Mouse (Mus musculus) kidney, embryonic 14.5 days (tissue): ENCODE results near the gene Tbc1d7. TPM values are rescaled to one million over a fixed set of nuclear protein-coding genes. Genes with fewer than 3 reads are reported as not detected.

ENCODE experiments used
- ATAC-seq: fragments of 200-750 bp; cut with Nextera tagmentation; 2 replicates; pipeline ENCODE4 v1.8.0; 2017; ENCODE audit warnings: moderate number of reproducible peaks, mild to moderate bottlenecking, moderate TSS enrichment, moderate library complexity; ENCODE audit not compliant: low FRiP score, low TSS enrichment
- H3K27ac ChIP-seq: fragments of 300-500 bp; sonication (generic); 2 replicates; pipeline ENCODE4 v1.5.1; 2014; ENCODE audit warnings: low read depth, mild to moderate bottlenecking, low read length, moderate library complexity, mixed read lengths
- H3K27me3 ChIP-seq: fragments of 300-500 bp; sonication (generic); 2 replicates; pipeline ENCODE4 v1.6.1; 2014; ENCODE audit warnings: mild to moderate bottlenecking, low read length; ENCODE audit not compliant: control insufficient read depth, insufficient read depth
- H3K36me3 ChIP-seq: fragments of 300-500 bp; sonication (generic); 2 replicates; pipeline ENCODE4 v1.6.1; 2014; ENCODE audit warnings: low read length, mixed read lengths; ENCODE audit not compliant: control insufficient read depth, insufficient read depth
- H3K4me1 ChIP-seq: fragments of 300-500 bp; sonication (generic); 2 replicates; pipeline ENCODE4 v1.6.1; 2014; ENCODE audit warnings: low read length, mixed read lengths; ENCODE audit not compliant: control insufficient read depth, insufficient read depth
- H3K4me2 ChIP-seq: fragments of 300-500 bp; sonication (generic); replicated peaks from 2 replicates; pipeline ENCODE4 v1.6.1; 2014; ENCODE audit warnings: low read depth, mild to moderate bottlenecking, low read length
- H3K4me3 ChIP-seq: fragments of 300-500 bp; sonication (generic); 2 replicates; pipeline ENCODE4 v1.5.1; 2014; ENCODE audit warnings: mild to moderate bottlenecking, low read length
- H3K9ac ChIP-seq: fragments of 300-500 bp; sonication (generic); 2 replicates; pipeline ENCODE4 v1.6.1; 2014; ENCODE audit warnings: low read depth, mild to moderate bottlenecking, low read length, moderate library complexity
- H3K9me3 ChIP-seq: fragments of 300-500 bp; sonication (generic); 2 replicates; pipeline ENCODE4 v1.6.1; 2016; ENCODE audit warnings: low read length; ENCODE audit not compliant: control insufficient read depth
- WGBS: fragments of 180-500 bp; shearing (Covaris S2); extraction: QIAGEN DNeasy Blood & Tissue Kit; methylation state at CpG from one replicate; pipeline ENCODE4 v1.1.7; 2014; 5-methylcytosine and 5-hydroxymethylcytosine counted together
- polyA plus RNA-seq: library from polyadenylated mRNA; unstranded; fragments of >200 nt; fragmentation: Nextera tagmentation; extraction: Ambion mirVana; gene quantifications from 2 replicates; pipeline ENCODE4 v1.2.1, GENCODE M21; 2014

Tbc1d7 gene
- 61.1 and 64.8 TPM in 2 replicates for polyA plus RNA-seq

GRCm38 (mm10) chr13:43171020-43171710 is at the start of gene Tbc1d7:
Gene Tbc1d7 (minus strand): TSS chr13:43171501.
- Histone ChIP-seq H3K4me3 (peak within 1 kb of the TSS; percentile 56), H3K36me3 (peaks cover 2% of the 10 kb centered on the region; the same call in 1 of the 2 replicates), H3K4me2 (peak within 1 kb of the TSS; percentile 79), H3K9ac (peak within 1 kb of the TSS; percentile 66), H3K27me3 (no peaks in the 10 kb centered on the region), H3K4me1 (peaks cover 5% of the 10 kb centered on the region), H3K27ac (peak within 1 kb of the TSS; percentile 71), H3K9me3 (no peaks in the 10 kb centered on the region)
- ATAC-seq: peak; percentile 96
- under 1% methylated on average over 48 of the region's 48 CpGs for WGBS

- Histone ChIP-seq H3K9ac (no peak overlapping the region), H3K36me3 (no peaks in the 10 kb centered on the region), H3K27me3 (no peaks in the 10 kb centered on the region), H3K4me3 (no peak overlapping the region), H3K4me1 (0 out of 2 replicates have a peak, but pooled peaks cover 4% of the 10 kb centered on the region), H3K27ac (no peak overlapping the region), H3K4me2 (no peak overlapping the region), H3K9me3 (no peaks in the 10 kb centered on the region)
- no peak for ATAC-seq
- WGBS: 100% methylated on average over 1 of the region's 1 CpGs
Observed at GRCm38 (mm10) chr13:43220635-43221034, 49.3 kb upstream of the Tbc1d7 start.

GRCm38 (mm10) chr13:43218764-43219163 is 47.5 kb upstream of the Tbc1d7 start:
- no peak overlapping the region; the same call in 1 of the 2 replicates for H3K27ac ChIP-seq

GRCm38 (mm10) chr13:43218284-43218683 is 47.0 kb upstream of the Tbc1d7 start:
- H3K9me3 ChIP-seq: no peaks in the 10 kb centered on the region
- no peak overlapping the region for H3K4me3 ChIP-seq
- 0 out of 2 replicates have a peak, but pooled peaks cover 4% of the 10 kb centered on the region for H3K4me1 ChIP-seq
- 62% methylated on average over 4 of the region's 4 CpGs for WGBS
- H3K27me3 ChIP-seq: no peaks in the 10 kb centered on the region
- no peak overlapping the region for H3K9ac ChIP-seq
- ATAC-seq: no peak
- H3K4me2 ChIP-seq: no peak overlapping the region
- H3K27ac ChIP-seq: no peak overlapping the region
- no peaks in the 10 kb centered on the region for H3K36me3 ChIP-seq

More at GRCm38 (mm10) chr13:43218764-43219163, 47.5 kb upstream of the Tbc1d7 start:
- 42% methylated on average over 4 of the region's 4 CpGs for WGBS
- Histone ChIP-seq H3K36me3 (no peaks in the 10 kb centered on the region), H3K9me3 (no peaks in the 10 kb centered on the region), H3K27me3 (no peaks in the 10 kb centered on the region), H3K4me1 (0 out of 2 replicates have a peak, but pooled peaks cover 4% of the 10 kb centered on the region), H3K4me3 (no peak overlapping the region), H3K4me2 (no peak overlapping the region), H3K9ac (no peak overlapping the region)
- ATAC-seq: no peak

- no peak overlapping the region for H3K4me2 ChIP-seq
- WGBS: 87% methylated on average over 4 of the region's 4 CpGs
- no peak overlapping the region for H3K4me3 ChIP-seq
- H3K9ac ChIP-seq: no peak overlapping the region
- no peak for ATAC-seq
- H3K27ac ChIP-seq: no peak overlapping the region
- H3K27me3 ChIP-seq: no peaks in the 10 kb centered on the region
- H3K4me1 ChIP-seq: 0 out of 2 replicates have a peak, but pooled peaks cover 4% of the 10 kb centered on the region
- H3K9me3 ChIP-seq: no peaks in the 10 kb centered on the region
- no peaks in the 10 kb centered on the region for H3K36me3 ChIP-seq
Observed at GRCm38 (mm10) chr13:43217686-43218085, 46.4 kb upstream of the Tbc1d7 start.

GRCm38 (mm10) chr13:43217059-43217458 is 45.8 kb upstream of the Tbc1d7 start:
- Histone ChIP-seq H3K27ac (no peak overlapping the region), H3K9me3 (no peaks in the 10 kb centered on the region), H3K4me3 (no peak overlapping the region), H3K4me2 (no peak overlapping the region), H3K27me3 (no peaks in the 10 kb centered on the region), H3K9ac (no peak overlapping the region), H3K4me1 (0 out of 2 replicates have a peak, but pooled peaks cover 4% of the 10 kb centered on the region), H3K36me3 (no peaks in the 10 kb centered on the region)
- ATAC-seq: no peak
- 83% methylated on average over 8 of the region's 8 CpGs for WGBS

GRCm38 (mm10) chr13:43215994-43216706 is 44.8 kb upstream of the Tbc1d7 start:
- Histone ChIP-seq H3K4me1 (0 out of 2 replicates have a peak, but pooled peaks cover 4% of the 10 kb centered on the region), H3K9me3 (no peaks in the 10 kb centered on the region), H3K27ac (0 out of 2 replicates have a peak overlapping the region, but pooled peaks have one; percentile 30), H3K27me3 (no peaks in the 10 kb centered on the region), H3K36me3 (no peaks in the 10 kb centered on the region), H3K4me3 (no peak overlapping the region), H3K9ac (no peak overlapping the region), H3K4me2 (no peak overlapping the region)
- ATAC-seq: no peak
- WGBS: 67% methylated on average over 9 of the region's 9 CpGs

GRCm38 (mm10) chr13:43215144-43215993 is 44.1 kb upstream of the Tbc1d7 start:
- no peak overlapping the region; the same call in 1 of the 2 replicates for H3K4me3 ChIP-seq
- H3K27me3 ChIP-seq: no peaks in the 10 kb centered on the region
- ATAC-seq: 0 out of 2 replicates have a peak, but pooled peaks have one; percentile 33
- H3K27ac ChIP-seq: no peak overlapping the region
- H3K9ac ChIP-seq: no peak overlapping the region
- no peaks in the 10 kb centered on the region for H3K36me3 ChIP-seq
- no peaks in the 10 kb centered on the region for H3K9me3 ChIP-seq
- 0 out of 2 replicates have a peak, but pooled peaks cover 4% of the 10 kb centered on the region for H3K4me1 ChIP-seq
- 21% methylated on average over 19 of the region's 19 CpGs for WGBS
- no peak overlapping the region; the same call in 1 of the 2 replicates for H3K4me2 ChIP-seq
